Mouse (Mus musculus) WW6 (cell line): Measurements from ENCODE around the gene Slfn5.
"Not testable (repeated sequence)": the region's sequence is repeated elsewhere in the genome, so short reads cannot be mapped to it uniquely, and the experiment has no call there.

Source experiments
- DNase-seq: peaks from one replicate; pipeline ENCODE4 v3.0.0-alpha.2; 2013; ENCODE audit warnings: low read depth, low spot score

Slfn5 gene

GRCm38 (mm10) chr11:82945636-82946035, 5.5 kb upstream of the Slfn5 start:
- DNase-seq: no peak

GRCm38 (mm10) chr11:82947457-82947856, 3.7 kb upstream of the Slfn5 start:
- no peak for DNase-seq

DNA sequence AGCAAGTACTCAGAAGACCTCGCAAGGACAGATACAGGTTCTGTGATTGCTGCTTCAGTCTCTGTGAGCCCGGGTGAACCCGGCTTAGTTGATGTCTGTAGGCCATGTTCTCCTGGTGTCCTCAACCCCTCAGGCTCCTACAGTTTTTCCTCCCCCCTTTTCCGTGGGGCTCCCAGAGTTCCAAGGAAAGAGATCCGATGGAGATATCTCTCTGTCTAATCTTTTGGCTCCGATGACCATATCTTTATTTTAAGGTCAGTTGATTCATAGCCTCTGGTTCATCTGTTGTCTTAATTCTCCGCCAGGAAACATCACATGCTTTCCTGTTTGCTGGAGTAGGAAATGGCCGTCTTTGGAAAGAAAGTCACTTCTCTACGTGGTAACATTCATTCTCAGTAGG, 2.1 kb upstream of the Slfn5 start:
- DNase-seq: no peak

DNA sequence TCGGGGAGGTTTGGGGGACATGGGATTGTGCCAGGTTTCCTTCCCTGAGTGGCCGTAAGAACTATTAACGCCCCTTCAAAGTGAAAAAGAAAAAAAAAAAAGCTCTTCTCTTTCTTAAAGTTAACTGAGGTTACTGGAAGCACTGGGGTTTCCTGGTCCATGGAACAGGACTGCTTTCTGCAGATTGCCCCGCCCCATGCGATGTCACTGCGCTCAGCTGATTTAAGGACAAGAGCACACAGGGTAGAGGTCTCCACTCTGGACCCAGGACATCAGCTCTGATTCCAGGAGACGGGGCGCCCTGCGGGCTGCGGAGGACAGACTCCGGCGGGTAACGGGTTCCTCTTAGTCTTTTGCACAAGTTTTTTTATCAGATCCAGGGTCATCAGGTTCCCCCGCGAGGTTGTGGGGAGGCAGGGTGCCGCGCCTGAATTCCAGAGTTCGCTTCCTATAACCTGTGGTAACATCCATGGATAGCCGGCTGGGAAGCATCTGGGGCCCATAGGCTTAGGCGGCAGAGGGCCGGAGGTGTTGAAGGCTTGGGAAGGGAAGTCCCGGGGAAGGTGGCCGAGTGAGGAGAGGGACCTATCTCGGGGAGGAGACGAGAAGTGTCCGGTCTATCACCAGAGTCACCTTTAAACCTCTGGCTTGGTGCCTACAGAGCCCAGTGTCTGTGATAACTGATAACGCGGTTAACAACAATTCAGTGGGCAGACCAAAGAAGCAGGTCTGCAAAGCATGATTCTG, 889 bp downstream of the Slfn5 start:
- DNase-seq: no peak

- no peak for DNase-seq
These were observed 1.7 kb downstream of the Slfn5 start for GRCm38 (mm10) chr11:82952612-82953542.

- no peak for DNase-seq
These were observed 3.5 kb downstream of the Slfn5 start for GRCm38 (mm10) chr11:82954631-82955030.

GRCm38 (mm10) chr11:82956925-82957324, 5.8 kb downstream of the Slfn5 start:
- DNase-seq: no peak

DNA sequence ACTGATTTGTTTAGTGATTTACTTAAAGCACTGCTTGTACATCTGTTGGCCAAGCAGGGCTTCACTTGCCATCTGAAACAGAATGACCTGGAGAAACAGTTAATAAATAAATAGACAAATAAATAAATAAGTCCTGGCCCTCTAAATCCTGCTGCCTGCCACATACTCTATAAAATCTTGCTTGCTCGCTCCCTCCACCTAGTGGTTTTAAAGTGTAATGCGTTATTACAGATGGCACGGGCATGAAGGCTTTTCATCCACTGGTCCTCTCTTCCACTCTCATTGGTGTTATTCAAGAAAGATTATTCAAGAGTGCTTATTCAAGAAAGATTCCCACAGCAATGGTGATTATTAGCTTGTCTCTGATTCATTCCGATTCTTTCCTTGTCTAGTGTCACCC, 8.5 kb downstream of the Slfn5 start:
- DNase-seq: no peak

- DNase-seq: no peak
These were observed 10.6 kb downstream of the Slfn5 start for GRCm38 (mm10) chr11:82961743-82962142.

- DNase-seq: no peak
These were observed 11.1 kb downstream of the Slfn5 start for GRCm38 (mm10) chr11:82962215-82962614.

DNA sequence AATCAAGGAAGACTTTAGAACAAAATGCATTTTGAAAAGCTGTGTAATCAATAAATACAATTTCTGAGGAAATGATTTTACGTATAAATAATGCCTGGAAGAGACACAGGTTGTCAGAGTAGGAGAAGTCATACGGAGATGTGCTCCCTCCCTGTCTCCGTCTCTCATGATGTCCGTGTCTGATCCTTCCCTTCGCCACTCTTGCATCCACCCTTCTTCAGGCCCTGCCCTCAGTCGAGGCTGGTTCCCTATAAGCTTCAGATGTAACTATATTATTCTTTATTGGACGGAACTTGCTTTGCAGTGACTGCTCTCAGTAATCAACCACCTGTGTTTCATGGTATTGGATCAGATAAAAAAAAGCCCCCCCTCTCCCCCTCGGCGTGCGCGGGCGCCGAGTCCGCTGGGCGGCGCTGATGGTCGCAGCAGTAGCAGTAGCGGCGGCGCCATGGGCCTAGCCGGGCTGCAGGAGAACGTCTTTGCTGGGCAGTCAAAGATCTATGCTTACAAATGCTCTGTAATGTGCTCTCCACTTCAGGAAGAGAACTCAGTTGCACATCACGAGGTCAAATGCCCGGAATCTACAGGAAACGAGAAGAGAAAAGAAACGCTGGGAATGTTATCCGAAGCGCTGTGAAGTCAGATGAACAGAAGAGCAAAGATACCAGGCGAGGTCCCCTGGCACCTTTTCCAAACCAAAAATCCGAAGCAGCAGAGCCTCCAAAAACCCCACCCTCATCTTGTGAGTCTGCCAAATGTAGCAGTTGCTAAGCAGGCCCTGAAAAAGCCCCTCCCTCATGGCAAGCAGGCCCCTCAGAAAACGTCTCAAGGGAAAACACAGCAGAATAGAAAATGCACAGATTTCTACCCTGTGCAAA, 19.8 kb downstream of the Slfn5 start:
- DNase-seq: no peak

DNA sequence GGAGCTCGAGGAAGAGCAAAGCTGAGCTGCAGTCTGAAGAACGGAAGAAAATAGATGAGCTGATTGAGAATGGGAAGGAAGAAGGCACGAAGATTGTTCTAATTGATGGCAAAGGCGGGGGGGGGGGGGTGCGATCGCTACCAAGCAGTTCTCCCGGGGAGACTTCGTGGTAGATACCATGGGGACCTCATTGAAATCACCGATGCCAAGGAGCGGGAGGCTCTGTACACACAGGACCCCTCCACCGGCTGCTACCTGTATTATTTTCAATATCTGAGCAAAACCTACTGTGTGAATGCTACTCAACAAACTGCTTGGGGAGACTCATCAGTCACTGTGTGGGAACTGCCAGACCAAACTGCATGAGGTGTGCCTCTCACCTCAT, 20.4 kb downstream of the Slfn5 start:
- DNase-seq: no peak

- DNase-seq: no peak
These were observed 22.8 kb downstream of the Slfn5 start for GRCm38 (mm10) chr11:82973916-82974315.

DNA sequence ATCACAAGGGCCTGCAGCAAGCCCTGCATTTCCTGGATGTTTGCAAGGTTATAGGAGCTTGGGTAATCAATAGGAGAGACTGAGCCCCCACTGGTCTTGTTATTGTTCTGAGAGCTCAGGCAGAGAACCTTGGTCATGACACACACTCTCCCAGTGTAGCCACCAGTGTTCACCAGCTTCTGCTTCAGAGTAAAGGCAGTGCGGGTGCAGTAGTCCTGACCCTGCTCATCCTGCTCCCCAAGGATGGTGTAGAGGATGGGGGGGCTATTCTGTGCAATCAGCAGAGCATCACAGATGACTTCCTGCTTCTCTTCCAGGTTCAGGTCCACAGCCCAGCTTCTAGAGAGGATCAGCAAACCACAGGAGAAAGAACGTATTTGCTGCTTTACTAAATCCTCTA, 31.3 kb downstream of the Slfn5 start:
- DNase-seq: not testable (repeated sequence)

- DNase-seq: no peak
These were observed 32.0 kb downstream of the Slfn5 start for GRCm38 (mm10) chr11:82983193-82983592.

DNA sequence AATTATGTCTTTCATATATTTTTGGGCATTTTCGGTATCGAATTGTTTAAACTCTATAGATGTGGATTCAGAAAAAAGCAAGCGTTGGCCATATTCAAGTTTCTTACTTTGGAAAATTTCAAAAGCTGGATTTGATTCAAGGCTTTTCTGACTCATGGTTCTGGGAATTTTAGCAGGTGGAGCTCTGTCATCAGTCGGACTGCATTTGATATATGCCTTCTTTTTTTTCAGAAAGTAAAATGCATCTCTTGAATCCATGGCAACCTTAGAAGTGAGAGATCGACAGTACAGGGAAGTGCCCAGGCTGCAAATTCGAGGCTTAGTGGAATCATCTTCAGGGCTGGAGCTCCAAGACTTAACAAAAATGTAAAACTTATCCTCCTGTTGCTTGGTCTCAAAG, 36.5 kb downstream of the Slfn5 start:
- no peak for DNase-seq

- DNase-seq: no peak
These were observed 38.2 kb downstream of the Slfn5 start for GRCm38 (mm10) chr11:82989357-82989756.

DNA sequence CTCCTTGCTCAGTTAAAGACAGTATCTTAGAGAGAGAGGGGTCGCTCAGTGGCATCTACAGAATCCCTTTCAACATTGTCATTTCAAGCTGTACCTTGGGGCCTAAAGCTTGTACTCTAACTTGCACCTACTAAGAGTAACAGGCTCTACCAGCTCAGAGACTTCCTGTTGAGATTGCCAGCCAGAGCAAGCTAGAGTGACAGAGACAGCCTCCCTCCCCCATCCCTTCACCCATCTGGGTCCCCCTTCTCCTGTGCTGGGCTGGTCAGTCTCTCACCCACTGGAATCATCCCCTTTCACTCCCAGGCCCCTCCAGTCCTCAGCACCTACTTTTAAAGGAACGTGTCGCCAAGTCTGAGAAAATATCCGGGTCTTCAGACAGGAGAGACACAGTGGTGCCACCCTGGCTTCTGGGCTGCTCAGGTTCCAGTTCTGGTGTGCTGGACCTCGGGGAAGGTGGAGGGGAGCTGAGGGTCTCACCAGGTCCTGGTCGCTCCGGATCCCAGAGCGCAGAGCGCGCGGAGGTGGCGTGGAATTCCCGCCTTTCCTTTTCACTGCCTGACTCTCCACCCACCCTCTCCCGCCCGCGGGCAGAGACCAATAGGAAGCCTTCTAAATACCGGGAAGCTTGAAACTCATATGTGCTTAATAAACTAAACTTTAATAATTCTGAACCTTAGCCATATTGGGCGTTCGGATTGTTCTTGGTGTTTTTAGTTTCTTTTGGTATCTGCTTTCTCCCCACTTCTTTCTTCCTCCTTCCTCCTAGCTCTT, 39.6 kb downstream of the Slfn5 start:
- not testable (repeated sequence) for DNase-seq

GRCm38 (mm10) chr11:82991469-82992166, 40.5 kb downstream of the Slfn5 start, which contains the start of gene Slfn9:
Gene Slfn9 (minus strand): TSS chr11:82991830.
- peak; percentile 45 for DNase-seq

- no peak for DNase-seq
These were observed 62.2 kb downstream of the Slfn5 start for GRCm38 (mm10) chr11:83013356-83013755.
